Mouse (Mus musculus): Measurements from ENCODE around the gene Pcgf2. TPM values are rescaled to one million over a fixed set of nuclear protein-coding genes. Genes with fewer than 3 reads are reported as not detected.
"Not testable (repeated sequence)": the region's sequence is repeated elsewhere in the genome, so short reads cannot be mapped to it uniquely, and the experiment has no call there.

The Pcgf2 gene
- total RNA-seq, 2 experiments from 2014 or later: 5.2 to 7.4 TPM

GRCm38 (mm10) chr11:97718281-97718860, 18.1 kb upstream of the Pcgf2 start:
- no peak for DNase-seq
- intact Hi-C loops (cut with DNase I): no loop called here

- DNase-seq: no peak
- intact Hi-C loops (cut with DNase I): no loop called here
Measured at GRCm38 (mm10) chr11:97717369-97718280, 17.3 kb upstream of the Pcgf2 start.

GRCm38 (mm10) chr11:97716021-97716420, 15.7 kb upstream of the Pcgf2 start:
- no peak for DNase-seq

GRCm38 (mm10) chr11:97714784-97715760, 14.8 kb upstream of the Pcgf2 start:
- intact Hi-C loops (cut with DNase I): no loop called here
- peak in 1 of 2 experiments; percentile 39 for DNase-seq

More at GRCm38 (mm10) chr11:97716021-97716420, 15.7 kb upstream of the Pcgf2 start:
- intact Hi-C loops (cut with DNase I): no loop called here

- DNase-seq: no peak
- intact Hi-C loops (cut with DNase I): no loop called here
Measured at GRCm38 (mm10) chr11:97714356-97714755, 14.1 kb upstream of the Pcgf2 start.

GRCm38 (mm10) chr11:97713896-97714295, 13.6 kb upstream of the Pcgf2 start:
- intact Hi-C loops (cut with DNase I): no loop called here
- DNase-seq: peak in 1 of 2 experiments; percentile 51

GRCm38 (mm10) chr11:97712286-97712685, 12.0 kb upstream of the Pcgf2 start:
- DNase-seq: no peak
- intact Hi-C loops (cut with DNase I): no loop called here

GRCm38 (mm10) chr11:97711200-97711900, 11.1 kb upstream of the Pcgf2 start:
- no peak for DNase-seq
- intact Hi-C loops (cut with DNase I): no loop called here

GRCm38 (mm10) chr11:97710067-97710466, 9.8 kb upstream of the Pcgf2 start:
- intact Hi-C loops (cut with DNase I); DNase-seq: not testable (repeated sequence)

- intact Hi-C loops (cut with DNase I): loop anchor here (5.0 kb wide), 1 partner anchor 284 kb away; the partner anchor contains the start of gene Plxdc1
- peak; percentile 98 to 99 for DNase-seq
Measured at GRCm38 (mm10) chr11:97703039-97703826, 2.9 kb upstream of the Pcgf2 start, which contains the start of gene Psmb3. Gene Psmb3 (plus strand): TSS chr11:97703399.

- intact Hi-C loops (cut with DNase I): loop anchor here (5.0 kb wide), 1 partner anchor 285 kb away; the partner anchor contains the start of gene Plxdc1
- DNase-seq: peak; percentile 93 to 95
Measured at GRCm38 (mm10) chr11:97702393-97702745, 2.1 kb upstream of the Pcgf2 start.

GRCm38 (mm10) chr11:97701581-97702392, 1.5 kb upstream of the Pcgf2 start:
- DNase-seq: no peak
- intact Hi-C loops (cut with DNase I): loop anchor here (5.0 kb wide), 1 partner anchor 286 kb away; the partner anchor contains the start of gene Plxdc1

GRCm38 (mm10) chr11:97700746-97701580, 666 bp upstream of the Pcgf2 start:
- intact Hi-C loops (cut with DNase I): loop anchor here (5.0 kb wide), 1 partner anchor 286 kb away; the partner anchor contains the start of gene Plxdc1
- DNase-seq: peak in 1 of 2 experiments; percentile 52

- peak; percentile 78 to 80 for DNase-seq
- intact Hi-C loops (cut with DNase I): loop anchor here (2.0 to 5.0 kb wide), 2 partner anchors 39 to 288 kb away; partner anchors contain the start of gene Plxdc1
Measured at GRCm38 (mm10) chr11:97699626-97700002, 683 bp downstream of the Pcgf2 start.

GRCm38 (mm10) chr11:97698741-97699611, 1.3 kb downstream of the Pcgf2 start:
- intact Hi-C loops (cut with DNase I): loop anchor here (2.0 kb wide), 1 partner anchor 38 kb away; no protein-coding TSS in a partner anchor
- peak; percentile 66 to 69 for DNase-seq

Data from heart, postnatal 36 days (tissue).